Mouse (Mus musculus): ENCODE results near the gene Diexf.

- no peak for TF ChIP-seq CTCF (IDR thresholded peaks at IDR 0.05; ENCODE audit: borderline replicate concordance, insufficient read depth, low read length)
- no peak for TF ChIP-seq POLR2A (IDR thresholded peaks at IDR 0.05; ENCODE audit: low read depth, low read length)
These were observed 22.8 kb upstream of the Diexf start, which contains the start of gene Irf6 for GRCm38 (mm10) chr1:193152872-193153271.

Data from embryonic fibroblast, embryonic 13.5 days (primary cell).